8 mouse cellular contexts compared by ENCODE assay signal in genomic region chr12:13249573-13249919, GRCm38 (mm10). TPM values are rescaled to one million over a fixed set of nuclear protein-coding genes. Genes with fewer than 3 reads are reported as not detected.
DNase-seq lines count a peak whose midpoint lies in the region; ATAC-seq and TF ChIP-seq lines count a peak whose summit lies in the region.

No protein-coding gene starts in this region.

- H3K27ac ChIP-seq in kidney, embryonic 16.5 days (ENCODE audit: low read length): no peak overlapping the region
- H3K27ac ChIP-seq in embryonic facial prominence, embryonic 14.5 days (replicated peaks; ENCODE audit: low read depth, low read length): peak overlapping the region; percentile 86; the same call in 1 of the 2 replicates
- H3K27ac ChIP-seq in intestine, embryonic 16.5 days (ENCODE audit: low read length): no peak overlapping the region
- peak overlapping the region; percentile 78 for H3K27ac ChIP-seq in midbrain, postnatal 0 days (ENCODE audit: low read depth, low read length)

- H3K27me3 ChIP-seq in kidney, embryonic 16.5 days (ENCODE audit: insufficient read depth, low read length): no peaks in the 10 kb centered on the region
- H3K27me3 ChIP-seq in embryonic facial prominence, embryonic 14.5 days (replicated peaks; ENCODE audit: control insufficient read depth, insufficient read depth, low read length): no peaks in the 10 kb centered on the region
- H3K27me3 ChIP-seq in intestine, embryonic 16.5 days (replicated peaks; ENCODE audit: control insufficient read depth, insufficient read depth, low read length): no peaks in the 10 kb centered on the region
- no peaks in the 10 kb centered on the region for H3K27me3 ChIP-seq in midbrain, postnatal 0 days (ENCODE audit: insufficient read depth, low read length)

- no peak for DNase-seq in kidney, adult 11 months
- no peak for DNase-seq in embryonic facial prominence, embryonic 14.5 days (ENCODE audit: low spot score)
- DNase-seq in midbrain, postnatal 0 days (ENCODE audit: low spot score): no peak
- DNase-seq in adrenal gland, postnatal 10 days: no peak
- DNase-seq in ovary, postnatal 10 days (ENCODE audit: low spot score): no peak

- TF ChIP-seq CTCF in midbrain, postnatal 0 days (IDR thresholded peaks at IDR 0.05): no peak

- H3K9me3 ChIP-seq in kidney, embryonic 16.5 days (ENCODE audit: low read length): no peaks in the 10 kb centered on the region
- no peaks in the 10 kb centered on the region for H3K9me3 ChIP-seq in embryonic facial prominence, embryonic 14.5 days (ENCODE audit: control insufficient read depth, low read length)
- no peaks in the 10 kb centered on the region for H3K9me3 ChIP-seq in intestine, embryonic 16.5 days (ENCODE audit: control insufficient read depth, low read length)
- H3K9me3 ChIP-seq in midbrain, postnatal 0 days (ENCODE audit: low read length): no peaks in the 10 kb centered on the region

- H3K4me1 ChIP-seq in kidney, embryonic 16.5 days (ENCODE audit: insufficient read depth, low read length): peaks cover 12% of the 10 kb centered on the region; the same call in 1 of the 2 replicates
- H3K4me1 ChIP-seq in embryonic facial prominence, embryonic 14.5 days (ENCODE audit: control insufficient read depth, insufficient read depth, low read length): 0 out of 2 replicates have a peak, but pooled peaks cover 8% of the 10 kb centered on the region
- peaks cover 4% of the 10 kb centered on the region; the same call in 1 of the 2 replicates for H3K4me1 ChIP-seq in intestine, embryonic 16.5 days (ENCODE audit: control insufficient read depth, insufficient read depth, low read length)
- peaks cover 3% of the 10 kb centered on the region; the same call in 1 of the 2 replicates for H3K4me1 ChIP-seq in midbrain, postnatal 0 days (ENCODE audit: insufficient read depth, low read length)

- peak overlapping the region; percentile 94 for H3K9ac ChIP-seq in kidney, embryonic 16.5 days (replicated peaks; ENCODE audit: low read length)
- peak overlapping the region; percentile 97 for H3K9ac ChIP-seq in embryonic facial prominence, embryonic 14.5 days (ENCODE audit: low read depth, low read length)
- H3K9ac ChIP-seq in intestine, embryonic 16.5 days (ENCODE audit: low read depth, low read length): peak overlapping the region; percentile 97; the same call in 1 of the 2 replicates
- peak overlapping the region; percentile 81; the same call in 1 of the 2 replicates for H3K9ac ChIP-seq in midbrain, postnatal 0 days (replicated peaks; ENCODE audit: low read length, poor library complexity, severe bottlenecking)

- ATAC-seq in kidney, embryonic 16.5 days (ENCODE audit: low FRiP score, low TSS enrichment): no peak
- peak; percentile 16 for ATAC-seq in embryonic facial prominence, embryonic 14.5 days (ENCODE audit: low read depth)
- no peak for ATAC-seq in intestine, embryonic 16.5 days
- ATAC-seq in midbrain, postnatal 0 days (ENCODE audit: low FRiP score): peak; percentile 29
- no peak for ATAC-seq in activated CD4-positive, CD25-positive, alpha-beta regulatory T cell, adult 4 months

- WGBS in kidney, embryonic 16.5 days: 87% methylated on average over 3 of the region's 3 CpGs
- 86% methylated on average over 3 of the region's 3 CpGs for WGBS in embryonic facial prominence, embryonic 14.5 days
- WGBS in intestine, embryonic 16.5 days: 74% methylated on average over 3 of the region's 3 CpGs
- 74% methylated on average over 3 of the region's 3 CpGs for WGBS in midbrain, postnatal 0 days

- H3K4me2 ChIP-seq in kidney, embryonic 16.5 days (replicated peaks; ENCODE audit: low read depth, low read length): peak overlapping the region; percentile 65
- H3K4me2 ChIP-seq in embryonic facial prominence, embryonic 14.5 days (ENCODE audit: low read depth, low read length): peak overlapping the region; percentile 51
- H3K4me2 ChIP-seq in intestine, embryonic 16.5 days (ENCODE audit: low read depth, low read length): peak overlapping the region; percentile 50
- peak overlapping the region; percentile 39 for H3K4me2 ChIP-seq in midbrain, postnatal 0 days (ENCODE audit: low read depth, low read length, poor library complexity, severe bottlenecking)

- no peaks in the 10 kb centered on the region for H3K36me3 ChIP-seq in kidney, embryonic 16.5 days (ENCODE audit: insufficient read depth, low read length)
- peaks cover 12% of the 10 kb centered on the region for H3K36me3 ChIP-seq in embryonic facial prominence, embryonic 14.5 days (ENCODE audit: control insufficient read depth, insufficient read depth, low read length)
- H3K36me3 ChIP-seq in intestine, embryonic 16.5 days (ENCODE audit: control insufficient read depth, insufficient read depth, low read length): no peaks in the 10 kb centered on the region
- H3K36me3 ChIP-seq in midbrain, postnatal 0 days (ENCODE audit: insufficient read depth, low read length): no peaks in the 10 kb centered on the region; the same call in 1 of the 2 replicates

- peak overlapping the region; percentile 88 for H3K4me3 ChIP-seq in kidney, embryonic 16.5 days (ENCODE audit: low read length)
- H3K4me3 ChIP-seq in embryonic facial prominence, embryonic 14.5 days (ENCODE audit: low read depth, low read length): peak overlapping the region; percentile 87
- peak overlapping the region; percentile 96 for H3K4me3 ChIP-seq in intestine, embryonic 16.5 days (ENCODE audit: low read length)
- peak overlapping the region; percentile 73 for H3K4me3 ChIP-seq in midbrain, postnatal 0 days (ENCODE audit: low read depth, low read length)

RNA-seq across cellular contexts. Expression of gene Ddx1, which starts 0.5 kb away (rescaled TPM):
- polyA plus RNA-seq in kidney, embryonic 16.5 days (2015; fragmentation: Nextera tagmentation; extraction: Ambion mirVana): 151 and 156 TPM in 2 replicates
- 128 and 148 TPM in 2 replicates for polyA plus RNA-seq in embryonic facial prominence, embryonic 14.5 days (2014; fragmentation: Nextera tagmentation; extraction: Ambion mirVana)
- polyA plus RNA-seq in intestine, embryonic 16.5 days (2015; fragmentation: Nextera tagmentation; extraction: Ambion mirVana): 111 and 123 TPM in 2 replicates
- 48.3 and 54.4 TPM in 2 replicates for total RNA-seq in midbrain, postnatal 0 days (2014; rRNA removed)
- 126 and 133 TPM in 2 replicates for polyA plus RNA-seq in midbrain, postnatal 0 days (2015; fragmentation: Nextera tagmentation; extraction: Ambion mirVana)
- total RNA-seq in adrenal gland, postnatal 10 days (2021): 100 to 1,000 TPM in 1 of 2 experiments, 10 to 100 TPM in 1; 97.6 to 104 TPM
- 10 to 100 TPM; 84.3 to 91.8 TPM for polyA plus RNA-seq in activated CD4-positive, CD25-positive, alpha-beta regulatory T cell, adult 4 months (2017; shearing (Covaris generic))

RNA-seq across cellular contexts. Expression of gene Nbas, which starts 19.4 kb away (rescaled TPM):
- polyA plus RNA-seq in kidney, embryonic 16.5 days (2015; fragmentation: Nextera tagmentation; extraction: Ambion mirVana): 12.9 and 14.7 TPM in 2 replicates
- 20.9 and 22.3 TPM in 2 replicates for polyA plus RNA-seq in embryonic facial prominence, embryonic 14.5 days (2014; fragmentation: Nextera tagmentation; extraction: Ambion mirVana)
- polyA plus RNA-seq in intestine, embryonic 16.5 days (2015; fragmentation: Nextera tagmentation; extraction: Ambion mirVana): 16.9 and 17.2 TPM in 2 replicates
- 41.4 and 50.9 TPM in 2 replicates for total RNA-seq in midbrain, postnatal 0 days (2014; rRNA removed)
- 12.0 and 12.4 TPM in 2 replicates for polyA plus RNA-seq in midbrain, postnatal 0 days (2015; fragmentation: Nextera tagmentation; extraction: Ambion mirVana)
- 10 to 100 TPM; 21.5 to 29.2 TPM for total RNA-seq in adrenal gland, postnatal 10 days (2021)
- 10 to 100 TPM in 1 of 2 experiments, 1 to 10 TPM in 1; 9.4 to 13.6 TPM for polyA plus RNA-seq in activated CD4-positive, CD25-positive, alpha-beta regulatory T cell, adult 4 months (2017; shearing (Covaris generic))

Comparison
In these comparisons a context has a peak if more than half of its experiments do, and no peak if none do; other contexts are left out.
1. ATAC-seq: peak in embryonic facial prominence, embryonic 14.5 days (single experiment) and midbrain, postnatal 0 days (single experiment); none in kidney, embryonic 16.5 days (single experiment), intestine, embryonic 16.5 days (single experiment) and activated CD4-positive, CD25-positive, alpha-beta regulatory T cell, adult 4 months (single experiment).
2. H3K27ac ChIP-seq: peak in embryonic facial prominence, embryonic 14.5 days (single experiment) and midbrain, postnatal 0 days (single experiment); none in kidney, embryonic 16.5 days (single experiment) and intestine, embryonic 16.5 days (single experiment).
3. Peak in every context shown above with its lines, with median percentiles within 50 percentile points of each other: H3K4me2 ChIP-seq, H3K4me3 ChIP-seq and H3K9ac ChIP-seq.